Mouse (Mus musculus) ES-E14 (cell line): ENCODE results near the gene Pxmp4.

Source experiments
- CHD2 ChIP-seq: IDR thresholded peaks from 2 replicates; pipeline ENCODE4 v1.6.1; 2014; ENCODE audit warnings: mild to moderate bottlenecking, low read depth, low read length, inconsistent platforms
- MAFK ChIP-seq: IDR thresholded peaks from 2 replicates; pipeline ENCODE4 v1.6.1; 2014; ENCODE audit warnings: mild to moderate bottlenecking, low read depth, low read length, inconsistent platforms; ENCODE audit not compliant: insufficient read depth
- ZC3H11A ChIP-seq: IDR thresholded peaks from 2 replicates; pipeline ENCODE4 v1.6.1; 2012; ENCODE audit warnings: low read depth, mild to moderate bottlenecking, inconsistent platforms, low read length, borderline replicate concordance

GRCm38 (mm10) chr2:154557184-154557832, 46.2 kb downstream of the Pxmp4 start:
- TF ChIP-seq MAFK = no peak
- TF ChIP-seq ZC3H11A = no peak
- no peak for TF ChIP-seq CHD2
